Mouse (Mus musculus) bone marrow macrophage, adult 2 months (primary cell): ENCODE results near the gene Rpp25l.

ENCODE experiments used
- CTCF ChIP-seq: IDR thresholded peaks from 2 replicates; pipeline ENCODE4 v1.5.1; 2012; ENCODE audit warnings: low read depth, mild to moderate bottlenecking, low read length, moderate library complexity
- POLR2A ChIP-seq: IDR thresholded peaks from 2 replicates; pipeline ENCODE4 v1.6.1; 2012; ENCODE audit warnings: mild to moderate bottlenecking, low read depth, low read length, borderline replicate concordance

DNA sequence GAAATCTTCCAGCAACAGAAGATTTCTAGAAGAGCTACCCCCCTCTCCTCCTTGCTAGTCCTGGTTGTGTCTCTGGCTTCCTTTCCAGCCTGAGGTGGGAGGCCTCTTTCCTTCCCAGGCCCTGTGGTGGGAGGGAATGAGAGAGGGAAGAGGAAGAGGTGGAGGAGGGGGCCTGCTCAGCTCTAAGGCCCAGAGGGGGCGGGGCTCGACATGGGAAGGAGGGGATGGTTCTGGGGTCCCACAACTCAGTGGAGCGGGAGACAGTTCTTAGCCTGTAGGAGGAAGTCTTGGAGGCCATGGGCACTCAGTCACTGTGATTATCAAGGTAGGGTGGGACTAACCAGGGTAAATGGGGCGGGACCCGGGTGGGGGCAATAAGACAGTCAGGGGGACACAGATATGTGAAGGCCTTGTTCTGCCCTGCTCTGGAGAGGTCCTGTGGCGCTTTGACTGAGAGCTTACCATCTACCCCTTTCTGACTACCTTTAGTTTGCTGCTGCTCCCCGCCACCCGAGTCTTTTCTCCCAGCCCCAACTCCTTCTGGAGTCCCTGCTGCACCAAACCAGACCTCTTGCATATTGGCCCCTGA is 48.9 kb upstream of the Rpp25l start:
- TF ChIP-seq POLR2A, result no peak
- TF ChIP-seq CTCF, result no peak
